Mouse (Mus musculus): ENCODE data around the gene Rbm19. TPM values are rescaled to one million over a fixed set of nuclear protein-coding genes. Genes with fewer than 3 reads are reported as not detected.

The Rbm19 gene
- polyA plus RNA-seq, 3 experiments from 2014 or later, result 11.6 to 18.9 (median 11.9) TPM

DNA sequence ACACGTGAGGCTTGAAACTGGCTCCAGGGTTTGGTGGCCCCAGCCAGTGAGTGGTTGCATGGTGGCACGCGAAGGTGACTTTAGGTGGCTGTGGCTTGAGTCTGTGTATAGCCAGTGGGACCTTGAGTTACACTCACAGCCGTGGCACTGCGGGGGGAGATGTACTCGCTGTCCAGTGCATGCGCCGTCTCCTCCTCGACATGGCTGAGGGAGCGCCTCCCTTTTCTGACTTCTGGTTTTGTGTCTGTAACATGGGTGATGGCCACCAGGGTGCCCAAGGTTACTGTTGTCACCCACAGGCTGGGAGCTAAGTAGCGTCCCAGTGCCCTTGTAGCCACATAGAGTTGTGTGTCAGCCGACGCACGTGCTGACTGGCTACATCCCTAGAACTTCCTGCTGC, 19.1 kb downstream of the Rbm19 start:
- ATAC-seq, result no peak

DNA sequence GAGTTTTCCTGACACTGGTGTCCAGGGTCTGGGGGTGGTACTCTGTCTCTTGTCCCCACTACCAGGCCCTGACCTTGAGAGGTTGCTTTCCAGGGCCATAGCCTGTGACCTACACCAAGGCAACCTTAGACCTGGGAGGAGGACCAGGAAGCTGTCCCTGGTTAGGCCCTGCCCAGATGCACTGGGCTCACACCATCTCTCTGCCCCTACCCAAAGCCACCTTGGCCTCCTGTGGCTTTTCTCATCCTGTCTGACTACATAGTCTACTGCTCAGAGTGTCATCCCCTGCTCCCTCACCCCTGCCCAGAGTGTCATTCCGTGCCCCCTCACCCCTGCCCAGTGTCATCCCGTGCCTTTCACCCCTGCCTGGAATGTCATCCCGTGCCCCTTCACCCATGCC, 19.6 kb downstream of the Rbm19 start:
- no peak for ATAC-seq

DNA sequence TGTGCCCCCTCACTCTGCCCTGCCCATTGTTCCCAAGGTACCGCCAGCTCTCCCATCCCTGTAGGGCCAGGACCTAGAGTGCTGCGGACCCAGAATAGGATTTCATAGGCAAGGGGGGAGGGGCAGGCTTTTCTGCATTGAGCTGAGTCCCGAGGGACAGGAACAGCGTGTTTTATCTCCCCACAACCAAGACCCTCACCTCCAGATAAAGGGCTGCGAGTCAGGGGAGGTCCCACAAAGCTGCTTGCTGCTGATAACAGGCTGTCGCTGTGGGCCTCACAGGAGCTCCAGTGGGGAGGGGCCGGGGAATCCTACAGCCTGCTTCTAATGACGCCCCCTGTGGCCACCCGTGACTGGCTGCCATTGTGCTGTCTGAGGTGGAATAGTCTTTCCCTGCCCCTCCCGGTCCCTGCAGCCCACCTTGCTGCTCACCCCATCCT, 20.0 kb downstream of the Rbm19 start:
- no peak for ATAC-seq

DNA sequence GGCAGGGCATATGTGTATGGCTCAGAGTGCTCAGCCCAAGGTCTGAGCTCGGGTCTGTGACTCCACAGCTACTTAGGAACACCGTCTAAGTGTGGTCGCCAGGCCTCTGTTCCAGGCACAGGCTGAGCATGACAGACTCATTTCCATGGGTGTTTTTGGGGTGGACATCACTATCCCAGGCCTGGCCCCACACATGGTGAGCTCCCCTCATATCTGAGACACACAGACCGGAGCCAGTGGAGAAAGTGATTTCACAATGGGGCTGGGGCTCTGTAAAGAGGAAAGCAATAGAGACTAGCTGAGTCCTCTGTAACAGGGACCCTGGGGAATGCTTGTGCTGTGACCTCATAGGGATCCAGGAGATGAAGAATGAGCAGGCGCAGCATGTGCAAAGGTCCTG, 20.8 kb downstream of the Rbm19 start:
- ATAC-seq, result no peak

GRCm38 (mm10) chr5:120137846-120138245, 21.6 kb downstream of the Rbm19 start:
- no peak for ATAC-seq

DNA sequence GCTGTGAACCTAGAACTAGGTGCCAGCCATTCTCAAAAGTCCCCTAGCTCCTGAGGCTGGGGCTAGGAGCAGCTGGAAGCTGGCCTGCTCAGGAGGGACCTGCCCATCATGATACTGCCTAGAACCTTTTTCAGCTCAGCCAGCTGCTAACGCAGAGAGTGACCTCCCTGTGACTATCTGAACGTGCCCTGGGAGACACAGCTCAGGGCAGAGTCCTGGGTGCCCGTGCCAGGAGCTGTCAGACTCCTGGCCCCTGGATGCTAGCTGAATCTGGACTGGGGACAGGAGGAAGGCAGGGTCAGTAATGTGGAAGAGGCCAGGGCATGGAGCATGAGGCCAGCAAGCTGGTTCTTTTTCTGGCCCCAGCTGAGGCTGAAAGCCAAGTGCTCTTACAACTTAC, 22.1 kb downstream of the Rbm19 start:
- no peak for ATAC-seq

DNA sequence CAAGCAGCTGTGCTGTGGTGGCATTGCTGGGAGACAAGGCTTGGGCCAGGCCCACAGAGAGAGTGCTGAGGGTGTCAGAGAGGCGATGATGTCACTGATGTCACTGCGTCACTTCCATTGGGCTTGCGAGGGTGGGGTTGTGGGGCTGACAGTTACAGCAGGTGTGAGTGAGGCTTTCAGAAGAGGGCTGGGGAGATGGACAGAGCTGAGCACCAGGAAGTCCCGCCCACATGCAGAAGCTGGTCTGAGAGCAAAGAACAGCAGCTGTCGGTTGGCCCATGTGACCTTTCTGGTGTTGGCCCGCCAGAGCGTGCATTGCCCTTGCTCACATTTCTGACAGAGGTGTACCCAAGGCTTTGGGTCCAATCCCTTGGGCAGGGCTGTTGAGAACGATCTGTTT, 23.0 kb downstream of the Rbm19 start:
- ATAC-seq, result no peak

DNA sequence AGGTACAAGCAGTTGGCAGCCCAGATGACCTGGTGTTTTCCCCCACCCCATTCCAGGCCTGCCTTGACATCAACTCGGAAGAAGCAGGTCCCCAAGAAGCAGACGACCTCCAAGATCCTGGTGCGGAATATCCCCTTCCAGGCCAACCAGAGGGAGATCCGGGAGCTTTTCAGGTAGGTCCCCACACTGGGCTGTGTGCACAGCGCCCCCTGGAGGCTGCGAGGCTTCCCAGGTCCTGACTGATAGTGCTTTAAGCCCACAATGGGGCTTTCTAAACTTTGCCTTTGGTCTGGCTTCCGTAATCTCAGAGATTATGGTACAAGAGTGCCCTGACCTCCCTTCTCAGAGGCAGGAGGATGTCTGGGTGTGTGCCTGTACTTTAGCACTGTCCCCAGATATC, 27.7 kb downstream of the Rbm19 start:
- no peak for ATAC-seq

DNA sequence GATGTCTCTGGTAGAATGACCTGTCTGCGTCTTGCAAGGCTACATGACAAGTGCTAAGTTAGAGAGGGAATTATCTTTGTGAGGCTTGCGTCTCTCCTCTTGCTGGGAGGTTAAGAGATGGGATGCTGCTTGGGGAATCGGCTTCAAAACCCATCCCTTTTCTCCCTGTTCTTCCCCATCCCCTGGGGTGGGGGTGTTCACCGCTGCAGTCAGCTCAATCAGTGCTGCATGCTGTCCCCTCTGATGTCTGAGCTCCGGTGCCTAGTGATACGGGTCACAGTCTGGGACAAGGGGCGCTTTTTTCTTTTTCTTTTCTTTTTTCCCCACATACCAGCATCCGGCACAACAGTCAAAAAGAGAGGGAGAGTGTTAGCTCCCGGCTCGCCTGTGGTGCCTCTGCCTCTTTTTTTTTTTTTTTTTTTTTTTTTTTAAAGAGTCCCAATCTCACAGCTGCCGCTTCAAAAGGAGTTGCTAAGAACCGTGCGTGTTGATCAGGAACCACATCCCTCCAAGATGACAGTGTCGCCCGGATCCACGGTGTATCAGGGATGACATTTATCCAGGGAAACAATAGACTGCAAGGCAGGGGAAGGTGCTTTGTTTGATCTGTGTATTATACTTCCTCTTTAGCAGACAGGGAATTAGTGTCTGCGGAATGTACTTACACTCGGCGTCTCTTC, 29.2 kb downstream of the Rbm19 start:
- no peak for ATAC-seq

GRCm38 (mm10) chr5:120146051-120146385, 29.8 kb downstream of the Rbm19 start:
- ATAC-seq, result no peak

DNA sequence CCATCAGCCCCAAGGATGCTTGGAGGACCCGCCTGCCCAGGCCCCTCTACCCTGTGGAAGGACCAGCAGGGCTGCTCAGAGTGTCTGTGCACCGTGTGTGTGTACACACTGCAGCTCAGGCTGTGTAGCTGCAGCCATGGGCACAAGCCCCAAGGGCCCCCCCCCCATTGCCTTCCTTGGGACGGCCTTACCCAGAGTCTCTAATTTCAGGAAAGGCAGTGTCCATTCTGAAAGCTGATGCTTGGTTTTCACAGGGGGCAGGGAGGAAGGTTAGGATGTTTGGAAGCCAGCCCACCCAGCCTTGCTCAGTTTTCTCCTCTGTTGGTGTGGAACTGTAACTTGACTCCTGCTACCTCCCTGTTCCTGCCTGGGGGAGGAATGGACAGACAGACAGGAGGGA, 30.6 kb downstream of the Rbm19 start:
- ATAC-seq, result no peak

GRCm38 (mm10) chr5:120148246-120148645, 32.0 kb downstream of the Rbm19 start:
- ATAC-seq, result no peak

DNA sequence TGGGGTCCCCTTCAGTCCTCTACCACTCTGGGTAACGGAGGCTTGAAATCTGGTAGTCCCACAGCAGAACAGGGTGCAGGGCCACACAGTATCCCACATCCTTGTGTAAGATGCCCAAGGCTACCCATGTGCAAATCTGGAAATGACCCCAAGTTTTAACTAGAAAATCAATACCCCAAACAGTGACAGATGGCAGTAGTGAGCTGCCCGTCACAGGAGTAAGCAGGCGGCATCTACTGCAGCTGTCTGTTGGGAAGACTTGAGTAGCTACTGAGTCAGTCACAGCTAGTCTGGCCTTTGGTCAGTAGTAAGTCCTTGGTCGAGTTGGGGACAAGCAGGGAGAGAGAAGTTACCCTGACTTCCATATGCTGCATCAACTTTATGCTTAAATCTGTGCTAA, 34.9 kb downstream of the Rbm19 start:
- ATAC-seq, result no peak

DNA sequence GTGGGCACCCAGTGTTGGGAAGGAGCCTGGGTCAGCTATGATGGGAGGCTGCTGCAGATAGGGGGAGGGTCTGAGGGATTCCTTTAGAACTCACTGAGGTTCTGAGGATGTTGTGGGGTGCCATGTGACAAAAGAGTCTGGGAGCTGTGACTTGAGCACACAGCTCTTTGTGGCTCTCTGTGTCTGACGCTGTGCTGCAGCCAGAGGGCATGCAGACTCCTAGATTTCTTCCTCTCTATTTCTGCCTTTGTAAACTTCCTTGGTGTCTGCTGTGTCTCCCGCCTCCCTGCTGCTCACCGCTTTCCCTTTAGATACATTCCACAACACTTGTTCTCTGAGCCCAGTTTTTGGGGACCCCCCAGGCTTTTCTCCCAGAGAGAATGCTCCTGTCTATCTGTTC, 36.9 kb downstream of the Rbm19 start:
- no peak for ATAC-seq

GRCm38 (mm10) chr5:120155672-120156071, 39.4 kb downstream of the Rbm19 start:
- no peak for ATAC-seq

GRCm38 (mm10) chr5:120156166-120156909, 40.1 kb downstream of the Rbm19 start:
- no peak for ATAC-seq

DNA sequence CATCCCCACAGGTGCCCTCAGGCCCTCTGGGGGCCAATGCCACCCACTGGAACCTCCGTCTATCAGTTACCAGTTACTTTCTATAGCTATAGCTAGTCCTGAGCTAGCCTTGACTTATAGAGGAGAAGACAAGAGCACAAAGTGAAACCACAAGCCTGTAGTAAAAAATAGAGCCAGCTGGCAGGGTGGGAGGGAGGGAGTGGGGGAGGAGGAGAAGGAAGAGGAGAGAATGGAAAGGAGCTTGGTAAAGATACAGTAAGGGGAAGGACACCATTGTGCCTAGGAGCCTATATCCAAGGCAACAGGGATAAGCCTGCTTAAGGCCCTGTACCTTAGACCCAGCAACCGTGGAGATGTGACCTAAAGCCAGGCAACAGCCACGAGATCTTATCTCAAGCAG, 40.9 kb downstream of the Rbm19 start:
- ATAC-seq, result no peak

DNA sequence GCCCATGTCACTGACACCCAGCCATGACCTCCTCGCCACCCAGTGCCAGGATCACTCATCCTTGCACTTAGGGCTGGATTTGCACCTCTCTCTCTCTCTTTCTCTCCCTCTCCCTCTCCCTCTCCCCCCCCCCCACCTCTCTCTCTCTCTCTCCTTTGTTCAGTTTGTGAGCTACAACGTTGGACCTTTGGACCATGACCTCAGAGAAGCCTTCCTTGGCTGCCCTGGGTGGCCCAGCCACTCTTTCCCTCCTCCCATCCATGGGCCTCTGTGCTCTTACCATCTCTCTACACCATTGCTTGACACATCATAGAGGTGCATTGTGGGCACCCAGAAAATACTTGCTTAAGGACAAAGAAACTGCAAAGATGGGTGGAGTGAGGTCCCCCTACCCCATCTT, 42.2 kb downstream of the Rbm19 start:
- no peak for ATAC-seq

- ATAC-seq, result no peak
Observed at GRCm38 (mm10) chr5:120160923-120161658, 44.8 kb downstream of the Rbm19 start.

- no peak for ATAC-seq
Observed at GRCm38 (mm10) chr5:120162689-120163088, 46.4 kb downstream of the Rbm19 start.

DNA sequence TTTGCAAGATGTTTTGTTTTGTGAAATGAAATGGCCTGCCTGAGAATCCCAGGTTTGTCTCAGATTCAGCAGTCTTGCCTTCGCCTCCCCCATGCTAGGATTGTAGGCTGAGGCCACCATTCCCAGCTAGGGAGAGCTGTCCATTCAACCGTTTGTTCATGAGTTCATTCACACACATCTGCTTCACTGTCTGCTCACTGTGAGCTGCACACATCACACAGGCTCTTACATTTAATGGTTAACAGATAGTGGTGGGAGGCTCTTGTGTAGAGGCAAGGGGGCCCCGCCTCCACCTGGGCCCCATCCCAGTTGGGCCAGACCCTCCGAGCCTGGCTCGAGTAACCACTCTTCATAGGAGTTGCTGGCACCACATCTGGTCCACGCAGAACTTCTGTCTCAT, 47.2 kb downstream of the Rbm19 start:
- no peak for ATAC-seq

DNA sequence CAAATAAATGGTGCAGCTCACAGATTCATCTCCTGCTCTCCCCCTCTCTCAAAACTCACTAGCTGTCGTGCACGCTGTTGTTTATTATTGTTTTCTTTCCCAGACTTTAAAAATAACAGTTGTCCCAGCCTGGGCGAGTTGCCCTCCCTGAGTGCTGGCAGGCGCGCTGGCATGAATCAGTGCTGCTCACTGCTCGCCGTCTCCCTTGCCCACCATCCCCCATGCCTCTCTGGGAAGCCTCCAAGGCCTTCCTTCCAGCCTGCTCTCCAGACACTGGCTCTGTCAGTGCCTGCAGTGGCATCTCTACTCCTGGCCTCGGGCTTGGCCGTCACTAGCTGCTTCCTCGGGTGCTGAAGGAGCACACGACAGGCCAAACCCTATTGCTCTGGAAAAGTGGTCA, 48.2 kb downstream of the Rbm19 start:
- ATAC-seq, result no peak

DNA sequence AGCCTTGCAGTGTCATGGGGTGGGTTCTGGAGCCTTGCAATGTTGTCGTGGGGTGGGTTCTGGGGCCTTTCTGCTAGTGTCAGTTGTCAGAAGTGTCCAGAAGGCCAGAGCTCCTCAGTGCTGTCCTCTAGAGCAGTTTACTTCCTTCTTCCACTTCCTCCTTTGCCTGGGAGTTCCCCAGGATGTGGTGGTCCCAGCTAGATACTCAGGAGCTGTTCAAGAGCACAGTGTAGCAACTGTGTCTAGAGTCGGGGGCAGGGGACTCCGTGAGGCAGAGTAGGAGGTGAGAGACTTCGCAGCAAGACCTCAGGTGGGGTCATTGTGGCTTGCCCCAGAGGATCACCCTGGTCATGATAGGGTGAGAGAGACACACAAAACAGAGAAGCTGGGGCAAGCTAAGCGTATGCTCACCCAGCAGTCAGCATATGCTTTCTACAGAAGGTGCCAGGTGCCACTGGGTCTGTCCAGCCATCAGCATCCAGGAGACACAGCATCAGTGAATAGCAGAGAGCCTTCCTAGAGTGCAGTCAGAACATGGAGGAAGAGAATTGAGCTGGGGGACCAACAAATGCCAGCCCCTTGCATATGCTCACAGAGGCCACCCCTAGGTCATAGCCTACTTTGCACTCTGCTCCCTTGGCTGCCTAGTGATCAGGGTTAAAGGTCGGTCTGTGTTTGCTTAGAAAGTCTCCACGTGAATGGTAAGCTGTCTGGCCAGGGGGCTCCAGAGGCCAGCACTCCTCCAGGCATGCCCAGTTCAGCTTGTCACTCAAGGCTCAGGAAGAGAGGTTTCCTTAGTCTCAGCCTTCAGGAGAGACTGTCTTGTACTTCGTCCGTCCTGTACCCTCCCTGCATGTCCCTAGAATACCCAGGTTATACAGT, 49.0 kb downstream of the Rbm19 start:
- ATAC-seq, result no peak
